Mouse (Mus musculus) skeletal muscle tissue, adult 2 months (tissue): ENCODE data around the gene Btla.

ENCODE experiments used
- DNase-seq: peaks from one replicate; pipeline ENCODE4 v3.0.0-alpha.2; 2012; ENCODE audit warnings: low read depth, low spot score

Gene Btla

DNA sequence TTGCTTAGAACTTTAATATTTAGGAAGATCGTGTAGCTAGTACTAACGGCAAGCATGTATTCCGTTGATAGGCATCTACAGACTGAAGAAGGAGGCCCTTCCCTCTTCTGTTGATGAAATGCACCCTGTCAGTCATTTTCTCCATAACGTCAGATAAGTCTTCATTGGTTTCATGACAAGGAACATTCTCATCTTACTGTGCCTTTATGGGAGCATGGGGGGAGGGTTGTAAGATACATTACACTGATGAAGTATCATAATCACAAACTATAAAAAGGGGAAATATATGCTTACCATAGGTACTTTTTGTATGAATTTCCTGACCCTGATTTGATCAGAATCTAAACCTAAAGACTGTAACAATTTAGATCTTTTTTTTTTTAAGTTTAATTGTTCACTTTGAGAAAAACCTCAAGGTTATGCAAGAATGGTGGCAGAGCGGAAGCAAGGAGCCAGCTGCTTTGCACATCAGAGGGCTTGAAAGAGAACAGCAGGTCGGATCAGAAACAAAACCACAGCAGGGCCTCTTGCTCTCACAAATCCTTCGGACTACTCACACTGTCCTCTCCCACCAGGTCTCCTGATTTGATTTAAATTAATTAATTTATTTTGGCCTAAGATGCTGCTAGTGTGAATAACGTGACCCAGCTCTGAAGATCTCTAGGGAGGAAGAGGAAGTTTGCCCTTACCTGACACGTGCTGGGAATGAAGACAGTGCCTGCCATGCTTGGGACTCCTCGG lies at the start of gene Btla:
Btla (plus strand) TSS at position 668 of the 741 bp plus-strand sequence.
- no peak for DNase-seq

DNA sequence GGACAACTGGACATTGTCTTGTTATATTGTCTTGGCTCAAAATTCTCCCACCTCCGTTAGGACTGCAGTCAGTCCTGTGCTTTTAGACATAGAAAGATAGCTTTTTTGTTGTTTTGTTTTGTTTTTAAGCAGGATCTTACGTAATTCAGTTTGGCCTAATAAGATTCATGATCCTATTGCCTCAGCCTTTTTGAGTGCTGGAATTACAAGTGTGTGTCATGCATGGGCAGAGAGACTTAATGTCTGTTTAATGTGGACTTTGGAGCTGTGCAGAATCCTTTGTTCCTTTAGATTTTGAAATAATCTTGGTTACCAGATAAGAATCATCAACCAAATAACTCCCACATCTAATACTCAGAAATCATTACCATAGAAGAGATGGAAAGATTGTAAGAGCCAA lies 45.6 kb upstream of the Btla start:
- no peak for DNase-seq

DNA sequence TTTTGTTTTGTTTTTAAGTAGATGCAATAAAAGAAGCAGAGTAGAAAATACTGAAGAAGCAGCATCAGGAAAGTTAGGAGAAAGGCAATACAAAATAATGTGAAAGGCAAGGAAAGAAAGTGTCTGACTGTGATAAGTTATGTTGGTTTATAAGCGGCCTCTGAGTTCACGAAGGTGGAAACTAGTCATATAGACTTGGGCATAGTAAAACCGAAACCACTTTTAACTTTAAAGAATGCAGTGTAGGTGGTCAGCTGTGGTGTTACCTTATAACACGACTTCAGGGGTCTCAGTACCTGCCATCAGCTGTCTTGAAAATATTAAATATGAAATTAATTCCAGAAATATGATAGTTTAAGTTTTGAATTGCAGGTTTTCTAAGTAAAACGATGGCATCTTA lies 42.3 kb upstream of the Btla start:
- no peak for DNase-seq

DNA sequence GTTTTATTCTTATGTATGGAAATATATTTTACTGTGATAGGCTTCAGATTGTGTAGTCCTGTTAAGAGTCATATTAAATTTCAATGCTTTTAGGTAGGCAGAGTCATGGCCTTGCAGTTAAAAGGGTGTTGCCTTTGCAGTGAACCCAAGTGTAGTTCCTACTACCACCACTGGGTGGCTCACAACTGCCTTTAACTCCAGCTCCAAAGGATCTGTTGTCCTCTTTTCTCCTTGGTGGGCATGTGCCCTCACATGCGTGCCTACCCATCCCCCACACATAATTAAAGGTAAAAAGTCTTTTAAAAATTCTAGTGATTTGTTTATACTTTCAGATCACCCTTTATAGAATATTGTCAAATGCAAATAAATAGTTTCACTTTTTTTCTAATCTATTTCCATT lies 31.5 kb upstream of the Btla start:
- DNase-seq: peak; percentile 46

DNA sequence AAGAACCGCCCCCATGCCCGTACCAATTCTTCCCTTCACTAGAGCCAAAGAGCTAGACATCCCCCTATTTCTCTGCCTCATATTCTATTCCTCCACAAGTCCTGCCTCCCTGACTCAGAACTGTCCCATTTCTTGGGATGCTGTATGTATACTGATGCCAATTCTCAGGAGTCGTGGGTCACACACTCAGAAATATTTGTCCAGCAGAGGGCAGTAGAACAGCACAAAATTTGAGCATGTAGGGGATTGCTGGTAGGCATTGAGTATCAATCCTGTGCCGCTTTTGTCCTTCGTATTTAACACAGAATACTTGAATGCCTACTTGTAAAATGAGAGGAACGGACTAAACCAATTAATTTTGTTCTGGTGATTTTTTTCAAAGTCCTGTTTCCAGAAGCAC lies 27.3 kb upstream of the Btla start:
- peak; percentile 52 for DNase-seq

DNA sequence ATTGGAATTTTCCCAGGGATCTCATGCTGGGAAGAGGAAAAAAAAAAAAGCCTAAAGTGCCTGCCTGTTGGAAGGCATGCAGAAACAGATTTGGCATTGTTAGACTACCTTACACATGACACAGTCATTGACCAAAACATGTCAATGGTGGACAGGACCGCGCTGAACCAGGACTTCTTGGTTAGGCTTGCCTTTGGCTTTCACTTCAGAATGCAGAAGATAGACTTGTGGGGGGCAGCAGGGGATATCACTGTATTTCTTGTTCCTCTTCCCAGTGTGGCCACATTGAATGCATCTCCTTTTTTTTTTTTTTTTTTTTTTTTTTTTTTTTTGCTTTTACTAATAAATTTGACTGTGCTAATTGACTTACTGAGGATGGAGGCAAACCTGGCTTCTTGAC lies 22.7 kb upstream of the Btla start:
- no peak for DNase-seq

DNA sequence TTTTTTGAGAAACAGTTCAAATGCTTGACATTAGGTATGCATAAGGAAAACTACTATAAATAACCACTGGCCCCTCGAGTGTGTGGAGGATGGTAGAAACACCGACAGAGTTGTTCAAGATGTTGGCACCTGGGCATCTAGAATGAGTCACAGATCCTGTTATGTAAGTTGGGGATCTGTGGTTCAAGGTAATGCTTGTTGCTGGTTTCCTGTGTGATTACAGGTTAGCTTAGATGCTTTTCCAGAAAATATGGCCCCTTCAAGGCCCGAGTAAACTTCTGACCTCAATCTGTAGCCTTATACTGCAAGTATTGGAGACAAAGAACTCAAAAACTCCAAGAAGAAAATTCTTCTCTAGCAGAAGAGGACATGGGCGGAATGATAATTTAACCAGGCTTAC lies 19.7 kb upstream of the Btla start:
- DNase-seq: no peak

DNA sequence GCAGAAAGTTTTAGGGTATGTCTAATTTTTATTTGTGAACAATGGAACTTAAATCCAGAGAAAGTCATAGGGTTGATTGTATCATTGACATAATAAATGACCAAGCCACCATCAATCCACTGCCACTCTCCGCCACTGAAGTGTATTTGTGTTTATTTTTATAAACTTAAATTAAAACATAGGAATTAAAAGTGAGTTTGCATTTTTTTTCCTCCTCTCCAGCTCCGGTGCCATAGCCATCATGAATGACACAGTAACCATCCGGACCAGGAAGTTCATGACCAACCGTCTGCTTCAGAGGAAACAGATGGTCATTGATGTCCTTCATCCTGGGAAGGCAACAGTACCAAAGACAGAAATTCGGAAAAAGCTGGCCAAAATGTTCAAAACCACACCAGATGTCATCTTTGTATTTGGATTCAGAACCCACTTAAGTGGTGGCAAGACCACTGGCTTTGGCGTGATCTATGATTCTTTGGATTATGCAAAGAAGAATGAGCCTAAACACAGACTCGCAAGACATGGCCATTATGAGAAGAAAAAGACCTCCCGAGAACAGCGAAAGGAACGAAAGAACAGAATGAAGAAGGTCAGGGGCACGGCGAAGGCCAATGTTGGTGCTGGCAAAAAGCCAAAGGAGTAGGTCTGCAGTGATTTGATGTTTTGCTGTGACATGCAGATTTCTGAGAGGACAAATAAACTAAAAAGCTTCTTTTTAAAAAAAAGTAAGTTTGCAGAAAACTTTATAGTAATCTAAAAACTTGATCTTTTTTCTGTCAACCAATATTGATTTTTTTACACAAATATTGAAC lies 19.1 kb upstream of the Btla start:
- no peak for DNase-seq

DNA sequence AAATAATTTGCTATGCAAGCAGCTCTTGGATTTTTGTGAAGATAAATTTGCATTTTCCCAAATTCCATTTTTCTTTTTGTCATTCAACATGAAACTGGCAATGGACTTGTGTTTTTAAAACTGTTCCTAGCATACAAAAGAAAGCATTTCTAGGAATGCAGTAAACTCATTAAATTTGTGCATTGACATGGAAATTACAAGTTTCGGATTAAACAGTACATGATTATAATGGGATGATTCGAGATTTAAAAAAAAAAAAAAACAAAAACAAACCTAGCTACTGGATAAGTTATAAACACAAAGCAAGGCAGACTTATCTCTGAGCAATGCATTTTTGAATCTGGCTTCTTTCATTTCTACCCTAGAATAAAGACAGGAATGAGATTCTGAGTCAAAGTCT lies 2.1 kb upstream of the Btla start:
- DNase-seq: no peak

DNA sequence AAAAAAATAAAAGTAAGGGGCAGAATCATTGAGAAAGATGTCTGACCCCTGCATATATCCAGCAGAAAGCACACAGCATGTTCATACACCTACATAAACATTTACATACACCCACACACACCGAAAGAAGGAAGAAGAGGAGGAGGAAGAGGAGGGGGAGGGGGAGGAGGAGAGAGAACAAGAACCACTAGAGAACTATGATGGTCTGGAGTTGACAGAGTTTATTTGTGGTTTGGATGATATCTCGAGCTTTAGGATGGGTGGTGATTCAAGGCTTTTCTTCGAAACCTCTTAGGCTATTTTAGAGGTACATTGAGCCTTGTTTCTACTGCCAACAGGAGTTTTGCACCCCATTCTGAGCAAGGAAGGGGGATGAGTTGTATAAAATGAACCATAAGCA lies 1.3 kb upstream of the Btla start:
- DNase-seq: no peak

DNA sequence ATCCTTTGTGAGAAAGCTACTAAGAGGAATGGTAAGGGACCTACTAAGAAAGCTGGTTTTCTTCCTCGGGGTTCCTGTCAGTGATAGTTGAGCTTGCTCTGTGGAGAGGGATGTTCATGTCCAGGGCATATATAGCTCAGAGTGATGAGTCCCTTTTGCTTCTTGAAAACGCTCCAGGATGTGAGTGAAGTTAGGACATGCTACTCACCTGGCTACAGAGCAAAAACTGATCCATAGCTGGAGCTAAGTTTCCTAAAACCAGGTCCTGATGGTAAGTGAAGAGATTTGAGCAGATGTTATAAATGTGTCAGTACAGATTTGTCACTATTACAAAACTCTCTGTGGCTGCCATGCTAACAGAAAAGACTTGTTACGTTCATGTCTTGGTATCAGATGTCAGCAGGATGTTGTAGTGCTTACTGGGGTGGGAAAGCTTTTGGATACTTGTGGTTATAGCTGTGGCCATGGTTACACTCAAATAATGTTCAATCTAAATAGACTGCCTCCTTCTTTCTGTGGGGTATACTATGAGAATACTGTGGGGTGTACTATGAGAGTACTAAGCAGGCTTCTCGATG lies 405 bp downstream of the Btla start:
- DNase-seq: no peak

DNA sequence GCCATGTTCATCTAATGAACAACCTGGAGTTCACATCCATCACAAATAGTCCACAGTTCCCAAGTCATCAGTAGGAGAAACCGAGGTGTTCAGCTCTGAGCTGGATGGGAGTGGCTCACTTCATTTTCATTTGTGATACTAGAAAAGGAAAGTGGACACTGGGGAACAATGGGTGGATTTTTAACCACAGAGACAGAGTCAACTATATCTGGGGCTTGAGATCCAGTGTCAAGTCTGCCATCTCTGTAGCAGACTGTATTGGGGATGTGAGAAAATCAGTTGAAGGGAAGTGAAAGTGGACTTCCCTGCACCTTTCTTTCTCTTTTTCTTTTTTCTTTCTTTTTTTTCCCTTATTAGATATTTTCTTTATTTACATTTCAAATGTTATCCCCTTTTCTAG lies 2.9 kb downstream of the Btla start:
- DNase-seq: no peak

DNA sequence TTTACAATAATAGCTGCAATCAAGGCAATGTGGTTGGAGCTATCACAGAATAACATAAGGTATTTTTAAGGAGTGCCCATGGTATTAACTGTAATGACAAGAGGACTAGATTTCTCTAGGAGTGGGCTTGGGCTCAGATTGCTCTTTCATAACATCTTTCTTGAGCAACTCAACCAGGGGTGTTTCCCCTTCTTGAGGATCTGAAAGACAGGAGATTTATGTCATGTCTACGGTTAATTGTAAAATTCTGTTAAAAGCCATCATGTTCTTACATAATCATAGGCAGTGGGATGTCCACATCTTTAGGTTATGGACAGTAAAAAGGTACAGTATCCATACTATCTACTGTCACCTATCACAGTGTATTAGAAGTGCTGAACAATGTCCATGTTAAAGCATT lies 7.2 kb downstream of the Btla start:
- DNase-seq: no peak

DNA sequence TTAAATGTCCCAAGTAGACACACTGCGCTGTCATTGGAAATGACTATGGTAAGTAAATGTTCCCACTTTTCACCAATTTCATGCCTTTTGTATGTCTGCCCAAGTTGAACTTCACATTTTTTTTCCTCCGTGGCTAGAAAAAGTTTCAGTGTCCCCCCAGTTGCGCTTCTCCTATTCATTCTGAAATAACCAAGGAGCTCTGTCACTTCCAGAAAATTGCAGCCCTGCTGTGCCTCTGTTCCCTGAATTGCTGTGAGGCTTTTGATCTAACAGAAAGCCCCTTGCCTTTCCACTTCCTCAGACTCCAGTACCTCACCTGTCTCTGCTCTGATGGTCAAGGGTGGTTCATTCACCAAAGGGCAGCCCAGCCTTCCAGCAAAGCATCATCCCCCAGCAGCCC lies 8.9 kb downstream of the Btla start:
- no peak for DNase-seq

DNA sequence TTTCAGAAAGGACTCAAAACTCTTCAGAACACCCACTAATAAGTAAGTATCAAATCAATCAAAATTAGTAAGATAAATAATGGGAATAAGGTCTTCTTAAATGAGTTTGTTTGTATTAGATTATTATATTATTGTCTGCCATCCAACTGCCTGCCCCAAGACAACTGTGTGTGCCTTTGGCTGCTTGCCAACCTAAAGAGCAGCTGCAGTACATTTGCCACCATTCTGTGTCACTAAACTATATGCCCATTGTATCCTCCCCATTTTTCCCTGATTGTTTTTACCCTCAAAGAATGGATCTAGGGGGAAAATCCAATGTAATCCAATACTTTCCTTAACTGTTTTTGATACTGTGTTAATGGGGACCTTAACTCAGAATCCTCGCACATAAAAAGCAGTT lies 18.6 kb downstream of the Btla start:
- no peak for DNase-seq

DNA sequence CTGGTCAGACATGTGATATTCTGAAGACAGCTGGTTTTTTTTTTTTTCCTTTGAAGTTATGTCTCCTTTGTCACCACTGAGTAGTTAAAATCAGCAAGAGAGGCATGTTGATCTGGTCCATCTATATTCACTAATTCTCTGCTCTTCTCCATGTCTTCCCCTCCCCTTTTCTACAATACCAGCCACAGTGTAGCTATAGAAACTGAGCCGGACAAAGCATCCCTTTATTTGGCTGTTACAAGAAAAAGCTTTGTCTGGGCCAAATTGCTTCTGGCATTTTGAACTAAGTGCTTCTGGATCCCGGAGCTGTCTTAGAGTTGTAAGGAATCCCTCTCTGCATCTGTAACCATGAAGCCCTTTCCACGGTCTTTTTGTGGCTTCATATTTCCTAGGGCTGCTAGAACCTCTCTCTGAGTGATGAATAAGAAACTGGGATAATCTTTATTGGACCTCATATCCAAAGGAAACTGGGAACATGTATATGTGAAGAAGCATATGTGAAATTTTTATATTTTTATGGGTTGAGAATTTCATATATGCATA lies 20.9 kb downstream of the Btla start:
- DNase-seq: no peak

DNA sequence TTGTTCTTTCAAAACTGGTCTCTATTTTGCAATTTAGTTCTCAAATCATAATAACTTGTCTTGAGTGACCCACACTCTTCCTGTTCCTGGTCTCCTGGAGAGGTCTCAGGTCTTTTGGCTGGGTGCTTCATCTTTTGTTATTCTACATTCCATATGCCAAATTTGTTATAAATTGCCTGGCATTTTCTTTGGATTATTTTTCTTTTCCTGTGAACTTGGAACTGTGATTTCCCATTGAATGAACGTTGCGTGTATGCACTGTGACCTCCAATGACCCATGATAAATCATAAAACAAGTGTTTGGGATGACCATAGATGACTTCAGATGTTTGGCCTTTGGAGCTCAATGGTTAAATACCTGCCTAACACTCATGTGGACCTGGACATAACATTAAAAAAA lies 25.6 kb downstream of the Btla start:
- DNase-seq: no peak

DNA sequence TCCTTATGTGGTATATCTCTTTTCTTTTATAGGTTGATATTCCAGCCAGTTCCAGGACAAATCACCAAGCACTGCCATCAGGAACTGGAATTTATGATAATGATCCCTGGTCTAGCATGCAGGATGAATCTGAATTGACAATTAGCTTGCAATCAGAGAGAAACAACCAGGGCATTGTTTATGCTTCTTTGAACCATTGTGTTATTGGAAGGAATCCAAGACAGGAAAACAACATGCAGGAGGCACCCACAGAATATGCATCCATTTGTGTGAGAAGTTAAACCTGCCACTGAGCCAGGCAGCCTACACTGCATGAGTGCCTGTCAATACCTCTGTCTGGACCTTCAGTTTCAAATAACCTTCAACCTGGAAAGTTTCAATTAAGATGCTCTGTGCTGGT lies 26.2 kb downstream of the Btla start:
- no peak for DNase-seq

DNA sequence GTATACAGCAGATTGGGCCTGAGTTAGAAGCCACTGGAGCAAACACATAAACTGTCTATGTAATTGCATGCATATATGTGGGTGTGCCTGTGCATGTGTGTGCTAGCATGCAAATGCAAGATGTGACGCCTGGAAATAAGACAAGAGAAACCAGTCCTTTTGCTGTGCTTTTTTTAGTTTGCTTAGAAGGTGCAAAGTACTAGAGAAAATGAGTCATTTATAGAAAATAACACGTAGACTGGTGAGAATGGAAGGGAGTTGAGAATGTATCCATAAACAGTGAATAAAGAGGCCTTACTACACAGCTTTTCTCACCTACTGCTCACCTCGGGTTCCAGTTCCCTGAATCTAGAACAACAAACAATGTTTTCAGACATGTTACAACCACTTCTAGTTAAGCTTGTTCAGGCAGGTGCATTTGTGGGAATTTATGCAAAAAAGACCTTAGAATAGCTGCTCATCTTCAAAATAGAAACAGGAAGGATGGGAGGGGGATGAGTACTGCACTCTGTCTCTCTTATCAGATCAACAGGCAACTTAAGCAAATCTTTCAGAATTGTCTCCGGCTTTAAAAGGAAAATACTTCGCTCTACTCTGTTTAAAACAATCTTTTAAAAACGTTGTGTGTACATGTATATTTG lies 27.8 kb downstream of the Btla start:
- DNase-seq: no peak

DNA sequence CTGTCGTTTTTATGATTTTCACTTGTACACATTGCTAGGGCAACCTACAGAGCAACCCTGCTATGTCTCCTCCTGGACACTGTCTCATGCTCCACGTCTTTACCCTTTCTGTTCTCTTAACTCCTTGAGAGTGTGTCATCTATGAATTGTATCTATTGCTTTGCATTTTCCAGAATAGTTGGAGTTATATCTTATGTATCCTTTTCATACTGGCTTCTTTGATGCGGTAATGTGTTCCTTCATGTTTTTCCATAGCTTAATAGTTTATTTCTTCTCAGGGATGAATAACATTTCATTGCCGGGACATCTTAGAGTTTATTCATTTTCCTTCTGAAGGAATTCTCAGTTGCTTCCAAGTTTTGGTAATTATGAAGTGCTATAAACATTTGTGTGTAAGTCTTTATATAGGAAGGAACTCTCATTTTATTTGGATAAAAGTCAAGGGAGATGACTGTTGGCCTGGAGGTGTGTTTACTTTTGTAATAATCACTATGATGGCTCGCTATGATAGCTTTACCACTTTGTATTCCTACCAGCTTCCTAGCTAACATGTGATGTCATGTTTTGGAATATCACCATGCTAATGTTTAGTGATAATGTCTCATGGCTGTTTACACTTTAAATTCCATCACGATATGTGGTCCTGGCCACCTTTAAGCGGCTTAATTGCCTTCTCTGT lies 31.2 kb downstream of the Btla start:
- no peak for DNase-seq

DNA sequence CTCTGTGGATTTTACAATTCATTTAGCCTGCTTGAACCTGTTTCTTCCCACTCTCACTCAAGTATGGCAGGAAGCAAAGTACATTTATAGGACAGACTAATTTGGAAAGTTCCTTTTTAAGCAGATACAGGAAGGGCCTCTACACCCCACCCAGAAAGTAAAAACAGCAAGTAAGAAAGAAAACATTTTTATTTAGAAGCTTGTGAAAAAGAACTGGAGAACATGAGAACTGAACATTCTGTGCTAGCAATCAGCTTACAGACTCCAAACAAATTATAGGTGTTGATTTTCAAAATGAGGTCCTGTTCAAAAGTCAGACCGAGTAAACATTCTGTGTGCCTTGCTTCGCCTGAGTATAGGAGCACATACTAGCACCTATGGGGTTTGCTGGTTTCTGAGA lies 32.8 kb downstream of the Btla start:
- DNase-seq: peak; percentile 5

DNA sequence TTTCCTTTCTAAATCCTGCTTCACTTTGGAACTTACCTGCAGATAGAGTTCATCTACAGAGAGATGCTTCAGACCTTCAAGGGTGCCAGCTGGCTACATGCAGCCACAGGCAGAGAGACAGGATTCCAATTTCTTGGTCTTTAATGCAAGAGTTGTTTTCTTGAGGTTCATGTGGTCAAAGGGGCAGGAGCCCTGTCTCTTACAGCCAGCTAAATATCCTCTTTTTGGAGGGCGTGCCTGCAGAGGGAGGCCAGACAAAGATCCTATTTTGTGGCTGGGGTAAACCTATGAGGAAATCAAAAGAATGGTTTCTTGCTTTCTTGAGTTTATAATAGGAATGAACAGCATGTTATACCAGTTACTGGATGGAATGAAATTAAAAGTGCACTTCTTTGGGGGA lies 33.5 kb downstream of the Btla start:
- no peak for DNase-seq
